Mouse (Mus musculus): ENCODE measurements around the gene Wdr20.

DNA sequence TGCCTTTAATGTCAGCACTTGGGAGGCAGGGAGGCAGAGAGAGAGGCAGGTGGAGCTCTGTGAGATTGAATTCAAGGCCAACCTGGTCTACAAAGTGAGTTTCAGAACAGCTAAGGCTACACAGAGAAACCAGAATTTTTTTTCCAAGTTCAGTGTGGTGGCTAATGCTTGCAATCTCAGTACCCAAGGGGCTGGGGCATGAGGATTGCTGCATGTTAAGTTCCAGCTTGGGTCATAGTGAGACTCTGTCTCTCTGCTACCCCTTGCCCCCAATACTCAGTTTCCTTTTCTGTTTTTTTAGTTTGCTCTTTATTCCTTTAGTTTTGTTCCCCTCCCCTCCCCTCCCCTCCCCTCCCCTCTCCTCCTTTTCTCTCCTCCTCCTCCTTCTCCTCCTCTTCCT lies 15.0 kb downstream of the Wdr20 start:
- TF ChIP-seq POLR2AphosphoS2 (IDR thresholded peaks at IDR 0.05; ENCODE audit: low read depth, low read length) (no peak), MAFK (IDR thresholded peaks at IDR 0.05; ENCODE audit: insufficient replicate concordance, low read length) (no peak), CTCF (conservative IDR thresholded peaks at IDR 0.05 in 1 of 2, IDR thresholded peaks at IDR 0.05 in 1 of 2; ENCODE audit: low read depth in 2 of 2, low read length in 2 of 2) (no peak), TCF12 (IDR thresholded peaks at IDR 0.05; ENCODE audit: low read depth, low read length) (no peak), NRF1 (IDR thresholded peaks at IDR 0.05; ENCODE audit: low read depth, low read length) (0 out of 2 replicates have a peak, but pooled peaks have one; percentile 13), HCFC1 (IDR thresholded peaks at IDR 0.05; ENCODE audit: low read depth, low read length) (no peak), POLR2A (IDR thresholded peaks at IDR 0.05; ENCODE audit: low read depth, low read length) (no peak)

Measured in CH12.LX (cell line).